Mouse (Mus musculus): ENCODE data around the gene Olfr272.

DNA sequence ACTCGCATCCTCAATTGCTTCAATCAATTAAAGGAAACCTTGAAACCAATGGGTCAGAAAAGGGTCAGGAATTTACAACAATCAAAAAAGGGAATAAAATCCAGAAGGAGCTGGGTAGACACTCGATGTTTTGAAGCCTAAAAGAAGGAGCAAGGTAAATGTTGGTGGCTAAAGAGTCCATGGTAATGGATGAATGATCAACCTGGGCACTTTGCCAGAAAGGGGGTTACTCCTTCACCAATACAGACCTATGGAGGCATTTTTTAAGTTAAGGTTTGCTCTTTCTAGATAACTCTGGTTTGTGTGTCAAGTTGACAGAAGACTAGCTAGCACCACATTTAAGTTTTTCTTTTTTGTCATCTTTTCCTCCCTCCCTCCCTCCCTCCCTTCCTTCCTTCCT is 30.0 kb upstream of the Olfr272 start:
- no peak for TF ChIP-seq GATA1 (IDR thresholded peaks at IDR 0.05; ENCODE audit: low read length)
- no peak for TF ChIP-seq TAL1 (IDR thresholded peaks at IDR 0.05; ENCODE audit: low read length)

Data from erythroblast, embryonic 14.5 days (primary cell).